Mouse (Mus musculus): ENCODE results near the gene Tyr. TPM values are rescaled to one million over a fixed set of nuclear protein-coding genes. Genes with fewer than 3 reads are reported as not detected.
"Not testable (repeated sequence)": the region's sequence is repeated elsewhere in the genome, so short reads cannot be mapped to it uniquely, and the experiment has no call there.

The Tyr gene
- total RNA-seq (2021), result not detected

DNA sequence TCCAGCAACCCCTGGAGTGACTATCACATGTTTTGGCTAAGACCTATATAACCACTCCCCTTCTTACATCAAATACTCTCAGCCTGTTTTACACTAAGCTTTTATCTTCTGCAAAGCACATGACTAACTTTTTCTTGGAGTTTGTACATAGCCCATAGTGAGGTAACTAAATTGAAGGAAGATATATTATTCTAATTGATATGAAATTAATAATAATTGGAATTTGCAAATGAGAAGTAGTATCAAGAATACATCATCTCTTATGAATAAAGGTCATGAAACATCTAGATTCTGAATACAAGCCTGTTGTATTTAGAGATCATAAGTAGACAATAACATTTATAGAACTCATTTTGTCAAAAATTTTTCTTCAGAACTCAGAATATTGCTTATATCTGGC lies at the start of gene Tyr:
Gene Tyr, minus strand, starts transcription at position 101 of the 400 bp plus-strand sequence.
- intact Hi-C loops (cut with DNase I), result no loop called here
- DNase-seq, result no peak

GRCm38 (mm10) chr7:87539031-87539430 lies 45.7 kb upstream of the Tyr start:
- no peak for DNase-seq
- intact Hi-C loops (cut with DNase I), result no loop called here

DNA sequence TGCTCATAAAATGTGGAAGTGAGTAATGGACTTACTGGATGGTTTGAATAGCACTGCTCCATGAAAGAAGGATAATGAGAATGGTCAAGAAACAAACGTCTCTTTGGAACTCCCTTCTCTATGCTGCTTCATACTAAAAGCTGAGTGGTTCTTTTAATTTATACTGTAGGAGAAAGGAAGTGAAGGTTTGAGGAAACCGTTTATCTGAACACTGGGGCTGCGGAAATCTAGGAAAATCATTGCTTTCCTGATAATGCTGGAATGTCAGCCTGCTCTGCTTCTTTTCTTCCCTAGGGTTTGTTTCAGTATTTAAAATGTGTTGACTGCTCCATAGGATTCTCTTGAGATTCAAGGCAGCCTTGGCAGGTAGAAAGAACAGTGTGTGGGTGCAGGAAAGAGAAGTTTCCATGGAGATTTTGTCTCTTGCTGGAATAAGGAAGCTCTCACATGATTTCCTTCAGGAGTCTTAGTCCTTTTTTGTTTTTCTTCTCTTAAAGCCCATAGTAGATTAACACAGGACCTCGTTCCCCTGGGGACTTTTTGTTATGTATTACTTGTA lies 891 bp upstream of the Tyr start:
- intact Hi-C loops (cut with DNase I), result no loop called here
- DNase-seq, result no peak

DNA sequence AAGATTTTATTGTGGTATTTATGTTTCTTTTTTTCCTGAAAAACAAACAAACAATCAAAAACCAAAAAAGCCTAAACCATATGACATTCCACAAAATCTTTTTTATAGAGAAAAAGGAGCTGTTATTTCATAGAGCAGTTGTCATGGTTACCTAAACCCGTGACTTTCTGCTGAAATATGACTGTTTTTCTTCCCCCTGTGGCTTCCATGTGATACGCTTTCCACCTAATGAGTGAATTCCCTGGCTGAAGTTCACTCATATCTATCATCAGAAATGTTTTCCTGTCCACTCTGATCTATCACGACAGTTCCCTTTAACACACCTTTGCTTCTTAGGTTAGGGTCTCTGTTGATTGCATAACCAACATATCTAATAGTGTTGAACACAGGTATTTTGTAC lies 5.3 kb downstream of the Tyr start:
- DNase-seq, result no peak
- intact Hi-C loops (cut with DNase I), result no loop called here

- intact Hi-C loops (cut with DNase I), result loop anchor here (5.0 kb wide), 1 partner anchor 301 kb away; no protein-coding TSS in a partner anchor
- DNase-seq, result no peak
Measured at GRCm38 (mm10) chr7:87413271-87413670, 80.0 kb downstream of the Tyr start.

- intact Hi-C loops (cut with DNase I), result loop anchor here (5.0 kb wide), 1 partner anchor 299 kb away; no protein-coding TSS in a partner anchor
- not testable (repeated sequence) for DNase-seq
Measured at GRCm38 (mm10) chr7:87411373-87411772, 81.9 kb downstream of the Tyr start.

DNA sequence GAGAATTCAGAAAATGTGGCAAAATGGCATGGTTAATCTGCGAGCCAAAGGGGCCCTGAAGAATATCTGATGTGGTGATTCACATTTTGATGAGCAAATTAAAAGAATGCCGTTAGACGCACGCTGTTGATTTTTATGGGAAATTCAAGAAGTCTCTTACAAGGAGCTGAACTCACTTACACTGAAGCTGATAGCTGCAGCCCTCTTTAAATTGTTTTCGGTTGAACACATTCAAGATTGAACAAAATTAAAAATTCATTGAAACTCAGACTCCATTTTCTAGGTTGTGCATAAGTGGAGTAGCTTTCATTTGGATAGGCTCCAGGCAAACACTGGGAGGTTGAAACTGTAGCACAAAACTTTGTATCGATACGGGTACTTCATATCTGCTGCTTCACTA lies 96.3 kb downstream of the Tyr start:
- intact Hi-C loops (cut with DNase I), result loop anchor here (10.0 kb wide), 1 partner anchor 58 kb away; no protein-coding TSS in a partner anchor
- no peak for DNase-seq

- intact Hi-C loops (cut with DNase I), result no loop called here
Measured at GRCm38 (mm10) chr7:87374935-87375334, 118.4 kb downstream of the Tyr start.

More at GRCm38 (mm10) chr7:87374935-87375334, 118.4 kb downstream of the Tyr start:
- DNase-seq, result no peak

Other genes starting within 250 kb of the Tyr start
- 1 to 10 TPM; 1.1 to 1.7 TPM for gene Nox4, start 247.4 kb downstream of the Tyr start, total RNA-seq (2021)
- gene Grm5, start 90.7 kb upstream of the Tyr start, total RNA-seq (2021), result not detected

Data from heart, postnatal 36 days (tissue).